Mouse (Mus musculus) thymus, adult 2 months (tissue): ENCODE results near the gene Eef1akmt2.

Experiments
- CTCF ChIP-seq: fragments of 200-500 bp; IDR thresholded peaks from 2 replicates; pipeline ENCODE4 v1.5.1; 2012; ENCODE audit warnings: mild to moderate bottlenecking, control low read depth, low read length, moderate library complexity, borderline replicate concordance; ENCODE audit not compliant: control insufficient read depth, poor library complexity, insufficient read depth; ENCODE audit errors: extremely low read depth
- POLR2A ChIP-seq: fragments of 200-500 bp; IDR thresholded peaks from 2 replicates; pipeline ENCODE4 v1.6.1; 2012; ENCODE audit warnings: mild to moderate bottlenecking, low read length, control low read depth, moderate library complexity; ENCODE audit not compliant: control insufficient read depth, poor library complexity, insufficient read depth; ENCODE audit errors: extremely low read depth

- TF ChIP-seq CTCF = no peak
- TF ChIP-seq POLR2A = no peak
These were observed 38.4 kb downstream of the Eef1akmt2 start for GRCm38 (mm10) chr7:132814089-132814450.
